ENCODE assay signal across 8 mouse cellular contexts in the genomic region with DNA sequence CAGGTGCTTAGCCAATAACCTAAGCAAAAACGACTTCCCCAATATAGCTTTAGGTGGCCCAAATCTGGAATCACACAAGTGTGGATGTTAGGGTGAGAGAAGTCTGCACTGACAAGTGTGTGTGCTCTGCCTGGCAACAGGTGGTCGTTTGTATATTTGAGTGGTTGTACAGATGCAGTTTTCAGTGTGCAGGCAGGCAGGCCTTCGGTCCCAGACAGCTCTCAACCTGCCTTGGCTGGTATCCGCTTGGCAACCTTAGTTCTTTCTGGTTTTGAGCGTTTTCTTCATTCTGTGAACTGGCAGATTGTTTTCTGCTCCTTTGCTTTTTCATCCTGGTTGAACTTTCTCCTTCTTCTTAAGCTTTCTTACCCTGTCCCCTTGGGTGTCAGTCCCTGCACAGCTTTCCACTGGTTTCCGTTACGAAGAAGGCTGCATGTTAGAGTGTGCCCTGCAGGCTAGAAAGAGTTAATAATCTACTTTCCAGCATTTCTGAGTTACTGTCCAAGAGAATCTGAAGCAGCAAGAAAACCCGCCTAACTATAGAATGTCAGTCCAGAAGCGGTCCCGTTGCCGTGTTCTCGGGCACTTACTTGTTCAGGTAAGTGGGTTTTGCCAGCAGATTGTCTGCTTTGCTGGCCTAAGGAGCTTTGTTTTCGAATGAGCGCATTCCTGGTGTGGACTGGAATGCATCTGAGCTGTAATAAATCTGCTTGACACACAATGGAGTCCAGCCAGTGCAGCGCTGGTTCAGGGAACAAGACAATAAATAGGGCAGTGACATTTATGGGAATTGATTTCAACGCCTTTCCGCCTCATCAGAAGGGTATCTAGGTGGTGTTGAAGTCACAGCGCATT.
DNase-seq lines count a peak whose midpoint lies in the region; ATAC-seq lines count a peak whose summit lies in the region.

No protein-coding gene starts in this region.

- 0 out of 2 replicates have a peak, but pooled peaks have one; percentile 31 for ATAC-seq in hindbrain, embryonic 14.5 days (ENCODE audit: low FRiP score)
- no peak for ATAC-seq in limb, embryonic 15.5 days (ENCODE audit: insufficient number of reproducible peaks, low FRiP score, low TSS enrichment, low read depth)
- no peak for ATAC-seq in megakaryocyte-erythroid progenitor cell, adult 5-6 weeks (replicated peaks; ENCODE audit: low FRiP score, low TSS enrichment, poor library complexity, severe bottlenecking)

- no peaks in the 10 kb centered on the region for H3K36me3 ChIP-seq in forebrain, embryonic 10.5 days (replicated peaks)
- no peaks in the 10 kb centered on the region for H3K36me3 ChIP-seq in hindbrain, embryonic 14.5 days (replicated peaks; ENCODE audit: control insufficient read depth, insufficient read depth)
- H3K36me3 ChIP-seq in limb, embryonic 15.5 days: no peaks in the 10 kb centered on the region

- no peaks in the 10 kb centered on the region for H3K9me3 ChIP-seq in forebrain, embryonic 10.5 days
- H3K9me3 ChIP-seq in hindbrain, embryonic 14.5 days (ENCODE audit: control insufficient read depth, low read length): no peaks in the 10 kb centered on the region
- no peaks in the 10 kb centered on the region for H3K9me3 ChIP-seq in limb, embryonic 15.5 days

- H3K27me3 ChIP-seq in forebrain, embryonic 10.5 days (ENCODE audit: poor library complexity, severe bottlenecking): no peaks in the 10 kb centered on the region
- no peaks in the 10 kb centered on the region for H3K27me3 ChIP-seq in hindbrain, embryonic 14.5 days (ENCODE audit: control insufficient read depth, insufficient read depth, low read length)
- no peaks in the 10 kb centered on the region for H3K27me3 ChIP-seq in limb, embryonic 15.5 days

- peak overlapping the region; percentile 68 for H3K27ac ChIP-seq in forebrain, embryonic 10.5 days
- H3K27ac ChIP-seq in hindbrain, embryonic 14.5 days: peak overlapping the region; percentile 33
- peak overlapping the region; percentile 47; the same call in 1 of the 2 replicates for H3K27ac ChIP-seq in limb, embryonic 15.5 days

- no peak overlapping the region for H3K4me3 ChIP-seq in forebrain, embryonic 10.5 days
- H3K4me3 ChIP-seq in hindbrain, embryonic 14.5 days (replicated peaks; ENCODE audit: low read length): no peak overlapping the region
- H3K4me3 ChIP-seq in limb, embryonic 15.5 days: peak overlapping the region; percentile 12

- DNase-seq in adrenal gland, postnatal 36 days: peak; percentile 62 to 71
- no peak for DNase-seq in forebrain, embryonic 10.5 days (ENCODE audit: extremely low spot score, low spot score)
- peak; percentile 58 for DNase-seq in hindbrain, embryonic 14.5 days (ENCODE audit: low spot score)
- DNase-seq in ovary, adult 18-20 months (ENCODE audit: low spot score): peak; percentile 34
- DNase-seq in layer of hippocampus, adult 8-10 months (ENCODE audit: low spot score in 2 of 2): no peak
- DNase-seq in layer of hippocampus, adult 18-20 months (ENCODE audit: low spot score in 2 of 2): no peak

- peak overlapping the region; percentile 28 for H3K4me2 ChIP-seq in hindbrain, embryonic 14.5 days (replicated peaks)
- H3K4me2 ChIP-seq in limb, embryonic 15.5 days: peak overlapping the region; percentile 37

- H3K4me1 ChIP-seq in forebrain, embryonic 10.5 days: peaks cover 62% of the 10 kb centered on the region
- peaks cover 21% of the 10 kb centered on the region for H3K4me1 ChIP-seq in hindbrain, embryonic 14.5 days (replicated peaks; ENCODE audit: control insufficient read depth, insufficient read depth, low read length)
- H3K4me1 ChIP-seq in limb, embryonic 15.5 days: peaks cover 21% of the 10 kb centered on the region

- WGBS in forebrain, embryonic 10.5 days: 63% methylated on average over 18 of the region's 18 CpGs
- WGBS in hindbrain, embryonic 14.5 days: 28% methylated on average over 18 of the region's 18 CpGs
- 19% methylated on average over 18 of the region's 18 CpGs for WGBS in limb, embryonic 15.5 days

- H3K9ac ChIP-seq in hindbrain, embryonic 14.5 days: no peak overlapping the region
- H3K9ac ChIP-seq in limb, embryonic 15.5 days: no peak overlapping the region

Comparison
In these comparisons a context has a peak if more than half of its experiments do, and no peak if none do; other contexts are left out.
1. DNase-seq: peak in adrenal gland, postnatal 36 days (2 of 2), hindbrain, embryonic 14.5 days (single experiment) and ovary, adult 18-20 months (single experiment); none in forebrain, embryonic 10.5 days (single experiment), layer of hippocampus, adult 8-10 months (0 of 2) and layer of hippocampus, adult 18-20 months (0 of 2).
2. Peak in every context shown above with its lines, with median percentiles within 50 percentile points of each other: H3K27ac ChIP-seq.